Mouse (Mus musculus) cerebellum, postnatal 36 days (tissue): ENCODE measurements around the gene 4833420G17Rik.
"Not testable (repeated sequence)": the region's sequence is repeated elsewhere in the genome, so short reads cannot be mapped to it uniquely, and the experiment has no call there.

Experiments
- DNase-seq, 2 experiments: peaks; one replicate each; pipeline ENCODE4 v3.0.0; 2021 to 2022; ENCODE audit warnings: mixed read lengths in 2 of 2

The 4833420G17Rik gene

GRCm38 (mm10) chr13:119462596-119463560 lies at the start of gene 4833420G17Rik:
Gene 4833420G17Rik (plus strand): TSS chr13:119462768.
- DNase-seq: peak; percentile 86

DNA sequence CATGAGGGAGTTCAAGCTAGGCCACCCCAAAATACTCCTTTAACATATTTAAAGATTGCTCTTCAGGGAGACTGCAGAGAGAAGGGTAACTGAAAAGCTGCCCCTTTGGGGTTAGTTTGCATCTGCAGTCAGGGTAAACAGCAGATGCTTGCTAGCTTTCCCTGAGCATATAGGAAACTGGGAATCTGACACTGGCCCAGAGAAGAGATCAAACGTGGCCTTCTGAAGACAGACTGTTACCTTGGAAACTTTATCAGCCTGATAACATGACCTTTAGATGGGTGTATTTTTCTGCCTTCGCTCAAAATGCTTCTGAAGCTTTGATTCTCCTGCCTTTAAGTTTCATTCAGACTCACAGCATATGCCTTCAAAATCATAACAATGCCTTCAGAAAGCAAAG lies 49.5 kb upstream of the 4833420G17Rik start:
- no peak for DNase-seq

GRCm38 (mm10) chr13:119418479-119418878 lies 44.1 kb upstream of the 4833420G17Rik start:
- DNase-seq: no peak

DNA sequence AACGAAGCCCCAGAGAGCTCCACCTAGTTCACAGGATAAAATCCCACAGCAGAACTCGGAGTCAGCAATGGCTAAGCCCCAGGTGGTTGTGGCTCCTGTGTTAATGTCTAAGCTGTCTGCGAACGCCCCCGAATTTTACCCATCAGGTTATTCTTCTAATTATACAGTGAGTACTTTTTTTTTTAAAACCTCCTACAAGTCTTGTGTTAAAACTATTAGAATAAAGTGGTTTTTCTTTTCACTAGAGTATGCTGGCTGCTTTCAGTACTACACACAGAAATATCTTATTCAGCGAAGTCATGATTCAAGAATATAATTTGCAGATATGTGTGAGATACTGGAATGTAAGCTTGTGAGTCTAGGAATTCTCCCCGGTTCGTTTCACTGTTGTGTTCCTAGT lies 32.4 kb upstream of the 4833420G17Rik start:
- no peak for DNase-seq

DNA sequence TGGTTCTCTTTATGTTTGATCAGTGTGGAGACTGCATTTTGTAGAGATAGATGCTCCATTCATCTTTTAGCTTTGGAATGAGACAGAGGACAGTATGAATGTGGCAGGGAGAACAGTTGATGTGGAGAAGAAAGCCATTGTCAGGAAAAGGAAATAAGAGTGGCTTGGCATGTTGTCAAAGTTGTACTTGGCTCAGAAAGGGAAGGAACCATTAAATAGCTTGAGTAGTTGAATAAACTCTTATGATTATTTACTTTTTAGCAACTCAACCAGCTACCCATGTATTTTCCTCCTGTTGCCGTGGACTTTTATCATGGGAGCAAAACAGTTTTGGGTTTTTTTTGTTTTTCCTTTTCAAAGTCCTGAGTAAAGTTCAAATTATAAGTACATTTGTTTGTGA lies 30.5 kb upstream of the 4833420G17Rik start:
- no peak for DNase-seq

- DNase-seq: no peak
These were observed 28.2 kb upstream of the 4833420G17Rik start for GRCm38 (mm10) chr13:119434359-119434758.

- no peak for DNase-seq
These were observed 20.3 kb upstream of the 4833420G17Rik start for GRCm38 (mm10) chr13:119442244-119442643.

- DNase-seq: no peak
These were observed 9.0 kb upstream of the 4833420G17Rik start for GRCm38 (mm10) chr13:119453563-119453962.

DNA sequence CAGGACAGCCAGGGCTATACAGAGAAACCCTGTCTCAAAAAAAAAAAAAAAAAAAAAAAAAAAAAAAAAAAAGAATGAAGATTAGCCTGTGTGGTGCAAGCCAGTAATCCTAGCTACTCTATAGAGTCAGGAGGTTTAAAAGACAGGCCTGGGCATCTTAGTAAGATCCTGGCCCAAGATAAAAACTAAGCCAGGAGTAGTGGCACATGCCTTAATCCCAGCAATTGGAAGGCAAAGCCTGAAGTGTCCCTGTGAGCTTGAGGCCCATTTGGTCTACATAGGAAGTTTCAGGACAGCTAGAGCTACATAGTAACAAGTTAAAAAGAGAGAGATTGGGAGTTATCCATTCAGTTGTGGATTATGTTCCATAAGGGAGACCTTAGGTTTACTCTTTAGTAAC lies 7.5 kb upstream of the 4833420G17Rik start:
- DNase-seq: no peak

DNA sequence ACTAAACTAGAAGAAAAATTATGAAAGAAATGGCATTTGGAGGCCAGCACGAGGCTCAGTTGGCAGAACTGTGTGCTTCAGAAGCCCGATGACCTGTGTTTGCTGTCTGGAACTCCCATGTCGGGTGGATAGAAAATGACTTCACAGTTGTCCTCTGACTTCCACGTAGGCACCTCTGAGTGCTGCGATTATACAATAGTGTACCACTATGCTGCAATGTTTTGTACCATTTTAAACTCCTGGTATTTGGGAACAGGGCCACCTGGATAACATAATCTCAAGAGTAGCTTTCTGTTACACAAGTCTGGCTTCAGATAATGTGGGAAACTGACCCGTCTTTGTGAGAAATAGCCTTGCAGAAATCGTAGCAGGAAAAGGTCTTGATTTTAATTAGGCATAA lies 6.2 kb upstream of the 4833420G17Rik start:
- no peak for DNase-seq

DNA sequence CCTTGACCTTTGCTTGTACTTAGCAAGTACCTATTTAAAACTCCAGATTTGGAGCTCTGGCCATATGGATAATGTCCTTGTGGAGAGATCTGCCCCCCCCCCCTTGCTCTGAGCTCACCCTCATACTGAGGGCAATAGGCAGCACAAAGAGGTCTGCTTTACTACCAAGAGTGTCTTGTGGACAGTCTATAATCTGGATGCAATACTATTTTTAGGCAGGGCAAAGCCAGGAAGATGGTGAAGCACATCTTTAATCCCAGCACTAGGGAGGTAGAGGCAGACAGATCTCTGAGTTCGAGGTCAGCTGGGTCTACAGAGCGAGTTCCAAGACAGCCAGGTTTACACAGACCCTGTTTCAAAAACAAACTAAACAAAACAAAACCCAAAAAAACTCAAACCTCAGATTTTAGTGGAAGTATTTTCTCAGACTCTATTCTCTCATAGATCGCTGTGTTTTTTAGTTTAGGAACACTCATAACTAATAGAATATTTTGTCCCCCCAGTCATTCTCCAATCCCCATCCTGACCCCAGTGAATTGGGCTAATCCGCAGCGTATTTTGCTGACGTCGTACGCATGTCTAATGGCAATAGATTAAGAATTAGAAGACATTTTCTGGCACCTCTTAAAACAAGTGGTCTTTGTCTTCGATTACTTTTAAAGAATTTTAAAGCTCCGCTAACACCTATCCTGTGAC lies 520 bp upstream of the 4833420G17Rik start:
- no peak for DNase-seq

DNA sequence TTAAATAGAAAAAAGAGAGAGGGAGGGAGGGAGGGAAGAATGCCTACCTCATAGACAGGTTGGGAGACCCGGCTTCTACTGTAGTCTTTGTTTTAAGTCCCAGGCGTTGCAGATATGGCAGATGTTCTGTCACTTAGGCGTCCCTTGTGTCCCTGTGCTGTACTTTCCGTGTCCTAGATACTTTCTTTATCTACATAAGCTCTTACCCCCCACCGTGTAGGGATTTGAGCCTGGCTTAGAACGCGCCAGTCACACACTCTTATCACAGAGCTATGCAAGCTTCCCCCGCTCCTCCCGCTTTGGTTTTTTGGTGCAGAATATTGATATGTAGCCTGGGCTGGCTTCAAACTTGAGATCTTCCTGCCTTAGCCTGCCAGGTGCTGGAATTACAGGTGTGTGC lies 14.1 kb downstream of the 4833420G17Rik start:
- no peak for DNase-seq

GRCm38 (mm10) chr13:119477789-119478188 lies 15.2 kb downstream of the 4833420G17Rik start:
- DNase-seq: no peak

DNA sequence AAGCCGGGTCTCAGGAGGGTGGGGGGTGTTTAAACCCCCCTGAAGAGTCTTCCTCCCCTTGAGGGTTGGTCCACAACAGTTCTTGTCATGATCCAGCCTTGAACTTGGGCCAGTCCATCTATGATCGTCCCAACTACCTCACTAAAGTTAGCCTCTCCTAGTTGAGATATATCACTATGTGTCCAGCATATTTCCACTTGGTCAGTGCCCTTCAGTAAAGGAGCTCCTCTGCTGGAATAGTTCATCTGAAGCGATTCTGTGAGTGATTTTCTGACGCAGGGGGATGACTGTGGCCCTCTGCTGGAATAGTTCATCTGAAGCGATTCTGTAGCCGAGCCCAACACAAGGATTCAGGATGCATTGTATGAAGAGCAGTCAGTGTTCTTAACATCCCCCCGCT lies 24.8 kb downstream of the 4833420G17Rik start:
- DNase-seq: no peak

DNA sequence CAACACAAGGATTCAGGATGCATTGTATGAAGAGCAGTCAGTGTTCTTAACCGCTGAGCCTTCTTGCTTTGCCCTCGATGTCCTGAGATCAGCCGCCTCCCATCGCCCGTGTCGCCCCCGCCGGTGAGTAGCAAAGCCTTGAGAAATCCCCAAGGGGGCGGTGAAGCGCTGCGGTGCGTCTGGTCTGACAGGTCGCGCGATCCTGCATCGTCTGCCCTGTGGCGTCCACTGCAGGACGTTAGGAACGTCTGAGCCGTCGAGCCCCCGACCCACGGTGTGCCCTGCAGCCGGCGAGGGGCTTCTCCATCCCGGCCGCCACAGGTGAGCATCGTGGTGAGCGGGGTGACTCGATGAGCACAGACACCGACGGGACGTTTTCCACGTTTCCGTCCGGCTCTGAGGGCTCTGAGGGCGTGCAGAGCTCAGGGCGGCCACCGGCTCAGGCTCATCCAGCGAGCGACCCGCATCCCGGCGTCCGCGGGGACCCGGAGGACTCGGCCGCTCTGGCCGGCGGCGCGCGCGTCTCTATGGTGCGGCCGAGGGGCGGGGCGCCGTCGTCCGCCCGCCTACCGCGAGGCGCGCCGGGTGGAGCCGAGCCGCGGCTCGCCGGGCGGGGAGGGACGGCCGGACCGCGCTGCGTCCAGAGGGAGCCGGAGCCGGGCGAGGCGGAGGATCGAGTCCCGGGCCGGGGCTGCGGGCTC lies 25.5 kb downstream of the 4833420G17Rik start, which contains the start of the genes Tmem267 and 3110070M22Rik:
Tmem267 (plus strand) TSS at position 160 of the 701 bp plus-strand sequence.
3110070M22Rik (minus strand) TSS at position 504 of the 701 bp plus-strand sequence.
- peak; percentile 83 to 88 for DNase-seq

GRCm38 (mm10) chr13:119492083-119492482 lies 29.5 kb downstream of the 4833420G17Rik start:
- DNase-seq: not testable (repeated sequence)

DNA sequence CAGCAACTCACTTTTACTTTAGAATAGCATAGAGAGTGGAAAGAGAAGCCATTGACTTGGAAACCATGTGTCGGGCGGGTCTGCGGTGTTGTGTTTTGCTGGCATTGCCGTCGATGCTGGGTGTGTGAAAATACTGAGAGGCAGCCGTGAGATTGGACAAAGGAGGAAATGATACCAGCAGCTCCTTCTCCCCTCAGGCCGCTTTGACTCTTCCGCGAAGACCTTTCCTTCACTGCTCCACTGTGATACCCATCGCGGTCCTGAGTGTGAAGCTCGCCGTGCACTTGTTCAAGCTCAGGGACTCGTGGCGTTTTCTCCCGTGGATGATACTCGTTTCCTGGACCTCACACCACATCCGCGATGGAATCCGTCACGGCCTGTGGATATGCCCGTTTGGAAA lies 32.4 kb downstream of the 4833420G17Rik start:
- DNase-seq: not testable (repeated sequence)
